Mouse (Mus musculus): ENCODE results near the gene Lrfn3.

The Lrfn3 gene

GRCm38 (mm10) chr7:30346635-30347379, 15.8 kb downstream of the Lrfn3 start:
- in situ Hi-C loops (cut with MboI, MseI), result no loop called here

- in situ Hi-C loops (cut with MboI, MseI), result no loop called here
Measured at GRCm38 (mm10) chr7:30339432-30340109, 23.0 kb downstream of the Lrfn3 start.

GRCm38 (mm10) chr7:30336384-30336783, 26.2 kb downstream of the Lrfn3 start:
- in situ Hi-C loops (cut with MboI, MseI), result no loop called here

DNA sequence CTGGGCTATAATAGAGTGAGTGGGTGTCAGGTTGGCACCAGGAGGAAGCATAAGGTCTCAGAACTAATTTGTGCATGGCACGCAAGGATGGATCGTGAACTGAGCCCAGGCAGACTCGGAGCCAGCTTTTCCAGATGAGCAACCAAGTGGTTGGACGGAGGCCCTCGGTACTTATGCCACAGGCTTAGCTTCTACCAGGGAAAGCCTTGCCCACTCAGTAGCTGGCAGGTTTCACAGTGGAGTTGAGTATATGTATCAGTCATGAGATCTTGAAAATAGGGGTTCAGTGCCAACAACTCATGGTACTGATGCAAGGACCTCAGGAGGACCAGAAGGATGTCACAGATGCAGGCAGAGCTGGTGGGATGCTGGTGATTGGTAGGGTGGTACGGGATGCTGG, 26.9 kb downstream of the Lrfn3 start:
- in situ Hi-C loops (cut with MboI, MseI), result no loop called here

DNA sequence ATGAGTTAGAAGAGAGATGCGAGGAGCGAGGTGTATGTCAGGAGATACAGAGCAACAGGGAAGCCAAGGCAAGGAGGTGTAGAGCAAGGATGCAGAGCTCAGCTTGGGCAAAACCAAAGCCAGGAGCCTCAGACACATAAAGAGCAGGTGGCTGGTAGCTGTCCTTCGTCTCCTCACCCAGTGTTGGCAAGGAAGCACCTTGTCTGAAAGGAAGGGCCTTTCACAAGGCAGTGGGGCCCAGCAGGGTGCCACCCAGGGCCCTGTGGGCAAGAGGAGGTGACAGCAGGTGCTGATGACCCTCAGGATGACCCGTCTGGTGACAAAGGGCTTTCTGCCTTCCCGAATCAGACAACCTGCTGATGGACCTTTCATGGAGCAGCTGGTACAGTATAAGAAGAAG, 28.0 kb downstream of the Lrfn3 start:
- in situ Hi-C loops (cut with MboI, MseI), result no loop called here

DNA sequence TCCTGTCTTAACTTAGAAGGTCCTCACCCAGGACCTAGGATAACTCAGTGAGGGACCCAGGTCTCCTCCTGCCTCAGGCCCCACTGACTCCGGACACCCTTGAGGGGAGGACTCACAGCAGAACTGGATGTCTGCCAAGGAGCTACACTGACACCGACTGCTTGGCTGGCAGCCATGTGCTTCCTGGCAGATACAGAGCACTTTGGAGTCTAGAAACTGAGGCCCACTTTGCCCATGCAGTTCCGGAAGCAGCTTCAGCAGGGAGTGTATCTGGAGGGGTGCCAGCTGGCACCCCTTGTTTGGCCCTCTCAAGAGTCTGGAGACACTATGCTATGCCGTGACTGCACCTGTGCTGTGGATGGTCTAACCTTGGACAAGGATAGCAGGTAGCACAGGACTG, 29.1 kb downstream of the Lrfn3 start:
- in situ Hi-C loops (cut with MboI, MseI), result no loop called here

DNA sequence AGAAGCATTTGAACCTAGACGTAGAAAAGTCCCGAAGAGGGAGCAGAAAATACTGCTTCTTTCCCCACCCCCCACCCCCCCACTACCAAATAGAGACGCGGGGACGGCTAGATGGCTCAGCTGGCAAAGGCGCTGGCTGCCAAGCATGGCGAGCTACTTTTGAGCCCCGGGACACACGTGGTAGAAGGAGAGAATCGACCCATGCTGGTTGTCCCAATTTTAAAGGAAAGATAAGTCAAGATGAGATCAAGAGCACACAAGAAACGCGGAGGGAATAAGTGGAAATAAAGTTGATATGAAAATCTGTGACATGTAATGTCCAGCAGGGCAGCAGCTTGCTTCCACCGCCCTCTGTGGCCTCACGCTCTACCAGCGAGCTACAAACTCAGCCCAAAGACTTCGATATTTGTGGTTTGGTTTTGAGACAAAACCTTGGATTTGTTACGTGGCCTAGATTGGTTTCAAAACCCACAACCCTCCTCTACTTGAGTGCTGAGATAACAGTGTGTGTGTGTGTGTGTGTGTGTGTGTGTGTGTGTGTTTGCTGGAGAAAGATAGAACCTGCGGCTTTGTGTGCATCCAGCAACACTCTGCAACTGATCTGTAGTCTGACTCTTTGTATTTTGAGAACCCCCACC, 29.8 kb downstream of the Lrfn3 start:
- in situ Hi-C loops (cut with MboI, MseI), result no loop called here

- in situ Hi-C loops (cut with MboI, MseI), result no loop called here
Measured at GRCm38 (mm10) chr7:30331887-30332286, 30.7 kb downstream of the Lrfn3 start.

GRCm38 (mm10) chr7:30328379-30328778, 34.2 kb downstream of the Lrfn3 start:
- in situ Hi-C loops (cut with MboI, MseI), result no loop called here

- in situ Hi-C loops (cut with MboI, MseI), result no loop called here
Measured at GRCm38 (mm10) chr7:30327140-30327539, 35.4 kb downstream of the Lrfn3 start.

GRCm38 (mm10) chr7:30326427-30326826, 36.1 kb downstream of the Lrfn3 start:
- in situ Hi-C loops (cut with MboI, MseI), result no loop called here

DNA sequence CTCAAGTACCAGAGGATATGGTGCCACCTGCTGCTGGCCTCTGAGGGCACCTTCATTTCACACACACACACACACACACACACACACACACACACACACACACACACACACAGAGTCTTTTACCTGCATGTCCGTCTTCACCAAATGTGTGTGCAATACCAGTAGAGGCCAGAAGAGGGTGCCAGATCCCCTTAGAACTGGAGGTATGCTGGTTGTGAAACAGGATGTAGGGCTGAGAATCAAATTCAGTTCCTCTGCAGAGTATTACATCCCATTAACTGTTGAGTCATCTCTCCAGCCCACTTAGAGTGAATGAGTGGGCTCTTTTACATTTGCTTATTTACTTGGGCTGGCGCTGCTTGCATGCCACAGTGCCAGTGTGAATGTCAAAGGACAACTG, 37.2 kb downstream of the Lrfn3 start:
- in situ Hi-C loops (cut with MboI, MseI), result no loop called here

- in situ Hi-C loops (cut with MboI, MseI), result no loop called here
Measured at GRCm38 (mm10) chr7:30324300-30324944, 38.1 kb downstream of the Lrfn3 start.

DNA sequence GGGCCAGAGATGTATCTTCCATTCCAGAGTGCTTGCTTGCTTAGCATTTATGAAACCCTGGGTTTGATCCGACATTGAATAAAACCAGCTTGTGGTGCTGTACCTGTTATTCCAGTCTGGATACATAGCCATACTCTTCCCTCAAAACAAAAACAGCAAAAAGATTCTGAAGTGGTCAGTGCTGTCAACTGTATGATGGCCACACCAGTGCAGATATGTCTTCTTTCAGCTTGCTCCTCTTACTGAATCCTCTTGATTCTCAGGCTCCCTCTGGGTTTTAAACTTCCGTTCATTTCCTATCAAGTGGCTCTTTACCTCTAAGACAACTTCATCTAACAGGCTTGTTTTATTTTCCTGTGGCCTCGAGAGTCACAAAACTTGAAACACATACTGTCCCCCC, 38.8 kb downstream of the Lrfn3 start, which contains the start of gene Sdhaf1:
Gene Sdhaf1, minus strand, starts transcription at position 101 of the 400 bp plus-strand sequence.
- in situ Hi-C loops (cut with MboI, MseI), result no loop called here

DNA sequence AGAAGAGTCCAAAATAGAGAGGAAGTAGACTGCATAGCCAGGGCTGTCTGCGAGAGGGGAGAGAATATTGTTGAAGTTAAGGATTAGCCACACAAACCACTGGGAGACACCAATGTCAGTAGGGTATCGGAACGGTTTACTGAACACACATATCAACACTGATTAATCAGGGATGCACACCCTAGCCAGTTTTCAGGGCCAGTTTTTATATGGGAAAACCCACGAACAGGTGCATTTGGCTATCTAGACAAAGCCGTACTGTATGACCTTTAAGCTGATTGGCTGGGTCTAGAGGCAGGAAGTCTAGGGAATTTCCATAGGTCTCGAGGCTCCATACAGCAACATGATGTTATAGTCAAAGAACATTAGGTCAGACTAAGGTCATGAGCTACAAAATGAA, 39.7 kb downstream of the Lrfn3 start:
- in situ Hi-C loops (cut with MboI, MseI), result no loop called here

- in situ Hi-C loops (cut with MboI, MseI), result no loop called here
Measured at GRCm38 (mm10) chr7:30322285-30322667, 40.3 kb downstream of the Lrfn3 start.

- in situ Hi-C loops (cut with MboI, MseI), result no loop called here
Measured at GRCm38 (mm10) chr7:30321539-30322284, 40.9 kb downstream of the Lrfn3 start, which contains the start of gene E130208F15Rik. Gene E130208F15Rik, plus strand, starts transcription at chr7:30321740.

DNA sequence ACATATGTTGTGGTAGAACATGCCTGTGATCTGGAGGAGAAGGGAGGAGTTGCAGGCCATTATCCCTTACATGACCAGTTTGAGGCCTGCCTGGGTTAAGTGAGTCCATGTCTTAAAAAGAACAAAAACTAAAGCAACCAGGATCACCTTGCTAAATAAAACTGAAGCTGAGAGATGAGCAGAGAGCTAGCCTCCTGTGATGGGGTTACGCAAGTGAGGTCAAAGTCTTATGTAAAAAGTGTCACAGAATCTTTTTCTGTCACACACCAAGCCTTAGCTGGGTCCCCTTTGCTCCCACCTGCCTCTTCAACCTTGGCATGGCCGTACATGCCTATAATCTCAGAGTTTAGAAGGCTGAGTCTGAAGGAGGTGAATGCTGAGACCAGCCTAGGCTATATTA, 41.6 kb downstream of the Lrfn3 start:
- in situ Hi-C loops (cut with MboI, MseI), result no loop called here

DNA sequence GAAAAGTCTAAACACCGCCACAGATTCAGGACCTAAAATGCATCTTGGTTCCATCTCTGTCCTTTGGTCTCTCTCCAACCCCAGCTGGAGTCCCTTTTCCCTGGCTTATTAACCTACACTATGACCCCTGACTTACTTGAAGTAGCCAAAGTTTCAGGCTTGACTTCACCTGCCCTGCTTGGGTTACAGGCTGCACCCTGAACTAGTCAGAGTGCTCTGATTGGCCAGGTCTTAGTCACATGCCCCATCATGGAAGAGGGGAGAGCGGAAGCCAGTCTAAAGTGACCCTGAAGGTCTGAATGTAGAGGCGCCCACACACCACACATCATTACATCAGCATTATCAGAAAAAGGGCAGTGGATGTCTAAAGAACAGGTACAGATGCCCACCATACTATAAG, 44.4 kb downstream of the Lrfn3 start:
- in situ Hi-C loops (cut with MboI, MseI), result no loop called here

DNA sequence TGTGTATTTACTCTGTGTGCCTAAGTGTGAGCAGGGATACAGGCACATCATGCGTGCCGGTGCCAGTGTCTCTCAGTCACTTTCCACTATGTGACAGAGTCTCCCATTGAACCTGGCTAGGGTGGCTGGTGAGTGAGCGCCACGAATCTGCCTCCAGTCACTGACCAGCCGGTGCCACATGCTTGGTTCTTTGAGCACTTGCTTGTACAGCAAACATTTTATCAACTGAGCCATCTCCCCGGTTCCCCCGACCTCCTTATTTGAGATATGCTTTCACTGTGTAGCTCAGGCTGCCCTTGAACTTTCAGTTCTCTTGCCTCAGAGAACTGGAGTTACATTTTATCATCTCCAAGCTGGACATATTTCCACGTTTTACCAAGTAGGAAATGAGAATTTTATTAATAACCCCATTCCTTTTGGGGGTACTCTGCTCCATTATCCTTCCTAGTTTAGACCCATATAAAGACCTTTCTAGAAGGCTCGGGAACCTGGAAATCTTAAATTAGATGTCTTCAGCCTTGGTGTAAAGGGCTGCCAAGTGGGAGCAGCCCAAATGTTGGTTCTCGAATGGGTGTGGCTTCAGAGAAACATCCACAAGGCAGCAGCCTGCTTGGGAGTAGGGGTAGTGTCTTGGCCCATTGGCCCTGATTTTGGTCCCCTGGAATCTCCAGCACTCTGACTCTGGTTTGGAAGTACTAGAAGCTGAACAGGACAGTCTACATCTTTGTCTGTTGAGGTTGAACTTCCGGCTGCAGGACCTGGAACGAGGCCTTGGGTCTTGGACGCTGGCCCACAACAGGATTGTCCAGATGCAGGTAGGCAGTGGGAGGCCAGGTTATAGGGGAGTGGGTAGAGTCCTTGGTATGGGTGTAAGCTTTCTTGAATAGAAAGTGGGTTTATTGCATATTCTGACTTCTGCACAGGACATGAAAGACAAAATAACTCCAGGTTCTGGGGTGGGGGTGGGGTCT, 46.7 kb downstream of the Lrfn3 start:
- in situ Hi-C loops (cut with MboI, MseI), result no loop called here
